Mouse (Mus musculus): Measurements from ENCODE around the gene Iqcf3.

GRCm38 (mm10) chr9:106461641-106462429 is 99.6 kb downstream of the Iqcf3 start:
- no peak for TF ChIP-seq CTCF (IDR thresholded peaks at IDR 0.05; ENCODE audit: insufficient read depth, low read depth, low read length)
- no peak for TF ChIP-seq POLR2A (IDR thresholded peaks at IDR 0.05; ENCODE audit: insufficient read depth, low read depth, low read length)
